Mouse (Mus musculus): ENCODE results near the gene Gemin4. TPM values are rescaled to one million over a fixed set of nuclear protein-coding genes. Genes with fewer than 3 reads are reported as not detected.

Gemin4 gene
- polyA plus RNA-seq, 1 experiment from 2014 or later: 33.0 TPM

DNA sequence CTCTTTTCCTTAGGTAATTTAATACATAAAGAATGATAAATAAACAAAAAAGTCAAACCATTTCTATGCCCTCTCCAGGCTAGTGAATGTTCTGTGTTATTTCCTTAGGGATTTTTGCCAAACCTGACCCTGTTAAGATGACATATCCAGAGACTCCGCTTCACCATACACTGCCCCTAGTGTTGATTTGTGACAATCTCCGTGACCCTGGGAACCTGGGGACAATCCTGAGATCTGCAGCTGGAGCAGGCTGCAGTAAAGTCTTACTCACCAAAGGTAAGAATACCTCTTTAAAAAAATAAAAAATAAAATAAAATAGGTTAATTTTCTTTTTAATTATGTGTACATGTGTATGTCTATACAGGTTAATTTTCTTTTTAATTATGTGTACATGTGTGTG is 29.8 kb upstream of the Gemin4 start:
- H3K4me2 ChIP-seq: no peak overlapping the region
- ATAC-seq: no peak
- WGBS (ENCODE audit: insufficient replicate concordance): 63% methylated on average over 2 of the region's 2 CpGs
- H3K36me3 ChIP-seq: peaks cover 61% of the 10 kb centered on the region
- no peaks in the 10 kb centered on the region for H3K27me3 ChIP-seq (replicated peaks)
- H3K9ac ChIP-seq: no peak overlapping the region
- no peak overlapping the region for H3K4me3 ChIP-seq
- no peak overlapping the region for H3K27ac ChIP-seq
- no peaks in the 10 kb centered on the region for H3K9me3 ChIP-seq (replicated peaks)
- H3K4me1 ChIP-seq: peaks cover 21% of the 10 kb centered on the region

DNA sequence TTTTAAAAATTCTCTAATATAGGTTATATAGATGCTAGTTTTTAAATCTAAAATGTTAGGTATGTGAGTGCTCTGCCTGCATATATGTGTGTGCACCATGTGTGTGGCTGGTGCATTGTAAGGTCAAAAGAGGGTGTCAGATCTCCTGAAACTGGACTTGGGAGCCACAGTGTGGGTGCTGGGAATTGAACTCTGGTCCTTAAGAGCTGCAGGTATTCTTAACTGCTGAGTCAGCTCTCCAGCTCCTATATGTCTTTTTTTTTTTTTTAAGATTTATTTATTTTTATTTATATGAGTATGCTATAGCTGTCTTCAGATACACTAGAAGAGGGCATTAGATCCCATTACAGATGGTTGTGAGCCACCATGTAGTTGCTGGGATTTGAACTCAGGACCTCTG is 29.0 kb upstream of the Gemin4 start:
- ATAC-seq: no peak
- no peak overlapping the region for H3K4me2 ChIP-seq
- H3K27me3 ChIP-seq (replicated peaks): no peaks in the 10 kb centered on the region
- peaks cover 56% of the 10 kb centered on the region for H3K36me3 ChIP-seq
- H3K27ac ChIP-seq: no peak overlapping the region
- H3K9ac ChIP-seq: no peak overlapping the region
- peaks cover 21% of the 10 kb centered on the region for H3K4me1 ChIP-seq
- no peak overlapping the region for H3K4me3 ChIP-seq
- H3K9me3 ChIP-seq (replicated peaks): no peaks in the 10 kb centered on the region

DNA sequence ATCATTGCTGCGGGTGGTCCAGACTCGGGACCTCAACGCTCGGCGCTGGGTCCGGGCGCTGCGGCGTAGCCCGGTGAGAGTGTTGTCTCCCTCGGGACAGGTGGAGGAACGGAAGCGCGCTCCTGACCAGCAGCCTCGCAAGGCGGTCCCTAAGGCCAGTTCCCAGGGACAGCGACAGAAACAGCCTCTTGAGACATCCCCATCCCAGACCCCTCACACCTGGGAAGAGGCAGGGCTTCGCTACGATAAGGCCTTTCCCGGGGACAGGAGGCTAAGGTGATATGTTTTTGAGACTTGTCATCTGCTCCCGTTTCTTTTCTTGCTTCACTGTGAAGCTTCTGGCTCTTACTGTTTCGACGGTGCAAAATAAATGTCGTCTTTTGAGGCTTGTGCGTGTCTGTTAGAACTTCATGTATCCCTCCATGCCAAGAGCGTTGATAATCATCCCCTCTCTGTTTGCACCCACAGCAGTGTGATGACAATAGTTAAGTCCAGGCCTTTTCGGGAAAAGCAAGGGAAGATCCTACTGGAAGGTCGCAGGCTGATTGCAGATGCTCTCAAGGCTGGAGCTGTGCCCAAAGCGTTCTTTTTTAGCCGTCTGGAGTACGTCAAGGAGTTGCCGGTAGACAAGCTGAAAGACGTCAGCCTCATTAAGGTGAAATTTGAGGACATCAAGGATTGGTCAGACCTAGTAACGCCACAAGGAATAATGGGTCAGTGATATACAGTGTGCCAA is 26.5 kb upstream of the Gemin4 start:
- Histone ChIP-seq H3K27ac (0 out of 2 replicates have a peak overlapping the region, but pooled peaks have one; percentile 38), H3K4me1 (peaks cover 21% of the 10 kb centered on the region), H3K9me3 (replicated peaks) (no peaks in the 10 kb centered on the region), H3K4me2 (peak overlapping the region; percentile 77), H3K4me3 (peak overlapping the region; percentile 85), H3K9ac (peak overlapping the region; percentile 83), H3K27me3 (replicated peaks) (no peaks in the 10 kb centered on the region), H3K36me3 (peaks cover 51% of the 10 kb centered on the region)
- no peak; the same call in 1 of the 2 replicates for ATAC-seq
- 5% methylated on average over 34 of the region's 34 CpGs for WGBS (ENCODE audit: insufficient replicate concordance)

GRCm38 (mm10) chr11:76242901-76243810 is 25.7 kb upstream of the Gemin4 start, which contains the start of the genes Mrm3 and Glod4:
Mrm3 (plus strand) TSS chr11:76243715.
Glod4 (minus strand) TSS chr11:76243725.
- no peaks in the 10 kb centered on the region for H3K27me3 ChIP-seq (replicated peaks)
- H3K4me1 ChIP-seq: peaks cover 21% of the 10 kb centered on the region
- H3K4me2 ChIP-seq: peak within 1 kb of the TSS; percentile 77
- peak within 1 kb of the TSS; percentile 85 for H3K4me3 ChIP-seq
- no peaks in the 10 kb centered on the region for H3K9me3 ChIP-seq (replicated peaks)
- H3K36me3 ChIP-seq: peaks cover 47% of the 10 kb centered on the region
- under 1% methylated on average over 61 of the region's 61 CpGs for WGBS (ENCODE audit: insufficient replicate concordance)
- H3K9ac ChIP-seq: peak within 1 kb of the TSS; percentile 83
- ATAC-seq: peak; percentile 85
- peak within 1 kb of the TSS; percentile 45 for H3K27ac ChIP-seq

DNA sequence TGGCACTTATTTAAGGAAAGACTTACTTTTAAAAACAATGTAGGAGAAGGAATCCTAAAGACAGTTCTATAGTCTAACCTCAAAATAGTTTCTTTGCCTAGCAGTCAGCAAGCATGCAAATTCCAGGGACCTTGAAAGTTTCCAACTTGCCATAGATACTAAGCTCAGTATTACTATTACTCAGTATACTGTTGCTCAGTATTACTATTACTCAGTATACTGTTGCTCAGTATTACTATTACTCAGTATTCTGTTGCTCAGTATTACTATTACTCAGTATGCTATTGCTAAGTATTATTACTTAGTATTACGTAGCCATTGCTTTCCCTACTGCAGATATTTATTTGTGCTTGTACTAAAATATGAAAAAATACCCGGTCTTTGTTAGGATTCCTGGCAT is 22.3 kb upstream of the Gemin4 start:
- no peak overlapping the region for H3K9ac ChIP-seq
- ATAC-seq: no peak
- 91% methylated on average over 2 of the region's 2 CpGs for WGBS (ENCODE audit: insufficient replicate concordance)

GRCm38 (mm10) chr11:76236136-76236535 is 18.7 kb upstream of the Gemin4 start:
- Histone ChIP-seq H3K4me2 (no peak overlapping the region), H3K4me3 (no peak overlapping the region), H3K36me3 (peaks cover 82% of the 10 kb centered on the region), H3K9me3 (replicated peaks) (no peaks in the 10 kb centered on the region), H3K27me3 (replicated peaks) (no peaks in the 10 kb centered on the region), H3K4me1 (no peaks in the 10 kb centered on the region), H3K9ac (no peak overlapping the region), H3K27ac (no peak overlapping the region)
- ATAC-seq: no peak
- 82% methylated on average over 3 of the region's 3 CpGs for WGBS (ENCODE audit: insufficient replicate concordance)

More for the DNA sequence above, 22.3 kb upstream of the Gemin4 start:
- H3K4me1 ChIP-seq: peaks cover 15% of the 10 kb centered on the region
- no peak overlapping the region for H3K4me2 ChIP-seq
- H3K36me3 ChIP-seq: peaks cover 49% of the 10 kb centered on the region
- H3K27me3 ChIP-seq (replicated peaks): no peaks in the 10 kb centered on the region
- H3K27ac ChIP-seq: no peak overlapping the region
- no peak overlapping the region for H3K4me3 ChIP-seq
- no peaks in the 10 kb centered on the region for H3K9me3 ChIP-seq (replicated peaks)

DNA sequence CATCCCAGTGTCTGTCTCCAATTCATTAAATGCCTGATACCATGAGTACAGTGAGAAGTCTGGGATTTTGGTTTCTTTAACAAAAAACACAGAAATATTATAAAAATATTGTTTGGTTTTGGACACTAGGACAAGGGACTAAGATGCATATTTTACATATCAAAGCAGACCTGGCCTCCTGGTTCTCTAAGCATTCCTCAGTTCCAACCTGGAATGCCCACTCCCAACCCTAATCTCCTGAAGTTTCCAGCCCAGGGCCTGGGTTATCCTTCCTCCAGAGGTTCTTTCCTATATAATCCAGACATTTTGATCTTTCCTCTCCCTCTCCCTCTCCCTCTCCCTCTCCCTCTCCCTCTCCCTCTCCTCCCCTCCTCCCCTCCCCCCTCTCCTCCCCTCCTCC is 7.6 kb upstream of the Gemin4 start:
- peaks cover 54% of the 10 kb centered on the region for H3K36me3 ChIP-seq
- no peak overlapping the region for H3K9ac ChIP-seq
- H3K9me3 ChIP-seq (replicated peaks): no peaks in the 10 kb centered on the region
- H3K27ac ChIP-seq: no peak overlapping the region
- ATAC-seq: no peak
- no peaks in the 10 kb centered on the region for H3K4me1 ChIP-seq
- no peak overlapping the region for H3K4me3 ChIP-seq
- H3K27me3 ChIP-seq (replicated peaks): no peaks in the 10 kb centered on the region
- H3K4me2 ChIP-seq: no peak overlapping the region

GRCm38 (mm10) chr11:76224631-76225030 is 7.2 kb upstream of the Gemin4 start:
- no peaks in the 10 kb centered on the region for H3K9me3 ChIP-seq (replicated peaks)
- H3K4me3 ChIP-seq: no peak overlapping the region
- WGBS (ENCODE audit: insufficient replicate concordance): 81% methylated on average over 5 of the region's 5 CpGs
- H3K27ac ChIP-seq: no peak overlapping the region
- ATAC-seq: no peak
- no peak overlapping the region for H3K9ac ChIP-seq
- H3K36me3 ChIP-seq: peaks cover 58% of the 10 kb centered on the region
- no peaks in the 10 kb centered on the region for H3K4me1 ChIP-seq
- no peak overlapping the region for H3K4me2 ChIP-seq
- H3K27me3 ChIP-seq (replicated peaks): no peaks in the 10 kb centered on the region

DNA sequence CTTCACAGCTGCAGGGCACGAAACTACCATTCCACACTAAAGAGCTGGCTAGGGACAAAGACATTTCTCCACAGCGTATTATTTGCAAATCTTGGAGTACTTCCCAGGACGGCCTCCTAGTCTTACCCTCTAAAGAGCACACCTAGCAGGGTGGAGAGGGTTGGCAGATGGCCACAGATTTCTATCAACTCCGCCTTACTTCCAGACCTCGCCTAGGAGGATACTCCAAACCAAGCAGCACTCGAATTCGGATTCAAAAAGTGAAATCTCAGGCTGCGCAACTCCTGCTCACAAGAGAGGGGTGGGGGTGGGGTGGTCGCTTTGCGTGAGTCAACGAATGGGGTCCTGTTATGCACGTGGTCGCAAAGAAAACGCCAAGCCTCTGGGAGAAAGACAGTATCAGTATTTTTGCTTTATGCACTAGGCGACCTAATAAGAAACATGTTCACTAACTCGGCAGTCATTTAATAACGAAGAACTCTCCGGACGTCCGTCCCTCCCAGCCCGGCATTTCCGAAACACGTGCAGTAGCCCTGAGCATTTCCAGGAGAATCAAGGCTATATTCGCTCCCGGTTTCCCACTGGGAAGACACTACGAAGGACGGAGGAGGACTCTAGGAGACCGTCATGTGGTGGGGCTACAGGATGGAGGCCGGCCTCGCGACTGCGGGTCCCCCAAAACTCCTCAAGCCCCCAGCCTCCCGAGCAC is 629 bp downstream of the Gemin4 start:
- 3% methylated on average over 33 of the region's 33 CpGs for WGBS (ENCODE audit: insufficient replicate concordance)
- peak overlapping the region; percentile 83 for H3K27ac ChIP-seq
- H3K4me3 ChIP-seq: peak overlapping the region; percentile 86
- H3K36me3 ChIP-seq: peaks cover 48% of the 10 kb centered on the region
- peak overlapping the region; percentile 93 for H3K9ac ChIP-seq
- H3K9me3 ChIP-seq (replicated peaks): no peaks in the 10 kb centered on the region
- no peak; the same call in 1 of the 2 replicates for ATAC-seq
- H3K27me3 ChIP-seq (replicated peaks): no peaks in the 10 kb centered on the region
- H3K4me1 ChIP-seq: peaks cover 27% of the 10 kb centered on the region
- H3K4me2 ChIP-seq: peak overlapping the region; percentile 96

DNA sequence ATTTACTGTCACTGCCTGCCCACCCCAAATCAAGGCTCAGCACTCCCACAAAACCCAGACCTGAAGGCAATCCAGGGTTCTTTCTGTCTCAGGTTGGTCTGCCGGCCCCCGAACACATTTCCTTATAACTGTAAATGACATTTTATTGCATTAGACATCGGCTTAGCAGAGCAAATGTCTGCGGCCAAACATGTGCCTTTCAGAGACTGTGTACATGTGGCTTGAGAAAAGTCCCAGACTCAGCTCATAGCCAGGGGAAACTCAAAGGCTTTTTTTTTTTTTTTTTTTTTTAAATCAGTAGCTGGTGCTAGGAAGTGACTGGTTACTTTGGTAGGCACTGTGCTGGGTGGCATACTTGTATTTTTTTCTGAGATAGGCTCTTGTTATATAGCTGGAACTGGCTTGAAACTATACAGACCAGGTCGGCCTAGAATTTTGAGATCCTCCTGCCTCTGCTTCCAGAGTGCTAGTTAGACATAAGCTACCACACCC is 1.4 kb downstream of the Gemin4 start:
- Histone ChIP-seq H3K9ac (peak overlapping the region; percentile 93), H3K36me3 (peaks cover 49% of the 10 kb centered on the region), H3K4me3 (peak overlapping the region; percentile 86), H3K27me3 (replicated peaks) (no peaks in the 10 kb centered on the region), H3K27ac (peak overlapping the region; percentile 83; the same call in 1 of the 2 replicates), H3K4me1 (peaks cover 27% of the 10 kb centered on the region), H3K4me2 (peak overlapping the region; percentile 96), H3K9me3 (replicated peaks) (no peaks in the 10 kb centered on the region)
- 76% methylated on average over 5 of the region's 5 CpGs for WGBS (ENCODE audit: insufficient replicate concordance)
- ATAC-seq: no peak

GRCm38 (mm10) chr11:76215011-76215410 is 2.5 kb downstream of the Gemin4 start:
- Histone ChIP-seq H3K4me3 (no peak overlapping the region), H3K36me3 (peaks cover 50% of the 10 kb centered on the region), H3K9ac (no peak overlapping the region), H3K4me1 (peaks cover 27% of the 10 kb centered on the region), H3K9me3 (replicated peaks) (no peaks in the 10 kb centered on the region), H3K27me3 (replicated peaks) (no peaks in the 10 kb centered on the region), H3K4me2 (no peak overlapping the region), H3K27ac (no peak overlapping the region)
- ATAC-seq: no peak
- 87% methylated on average over 2 of the region's 2 CpGs for WGBS (ENCODE audit: insufficient replicate concordance)
